Mouse (Mus musculus) neural tube, embryonic 14.5 days (tissue): ENCODE data around the gene Tsc22d2. TPM values are rescaled to one million over a fixed set of nuclear protein-coding genes. Genes with fewer than 3 reads are reported as not detected.

Experiments
- ATAC-seq: fragments of 200-750 bp; cut with Nextera tagmentation; 2 replicates; pipeline ENCODE4 v1.8.0; 2017; ENCODE audit warnings: low read depth, mild to moderate bottlenecking, moderate TSS enrichment, moderate library complexity
- H3K27ac ChIP-seq: fragments of 300-500 bp; sonication (generic); 2 replicates; pipeline ENCODE4 v1.5.1; 2014; ENCODE audit warnings: low read depth, mild to moderate bottlenecking, control low read depth, low read length, moderate library complexity, mixed read lengths
- H3K27me3 ChIP-seq: fragments of 300-500 bp; sonication (generic); 2 replicates; pipeline ENCODE4 v1.6.1; 2014; ENCODE audit warnings: low read length; ENCODE audit not compliant: control insufficient read depth, insufficient read depth
- H3K36me3 ChIP-seq: fragments of 300-500 bp; sonication (generic); 2 replicates; pipeline ENCODE4 v1.6.1; 2014; ENCODE audit warnings: low read length, mixed read lengths; ENCODE audit not compliant: control insufficient read depth, insufficient read depth
- H3K4me1 ChIP-seq: fragments of 300-500 bp; sonication (generic); 2 replicates; pipeline ENCODE4 v1.6.1; 2014; ENCODE audit warnings: low read length; ENCODE audit not compliant: control insufficient read depth, insufficient read depth
- H3K4me2 ChIP-seq: fragments of 300-500 bp; sonication (generic); 2 replicates; pipeline ENCODE4 v1.6.1; 2014; ENCODE audit warnings: mild to moderate bottlenecking, low read depth, low read length, control low read depth
- H3K4me3 ChIP-seq: fragments of 300-500 bp; sonication (generic); 2 replicates; pipeline ENCODE4 v1.5.1; 2014; ENCODE audit warnings: low read depth, low read length, control low read depth, mixed read lengths
- H3K9ac ChIP-seq: fragments of 300-500 bp; sonication (generic); replicated peaks from 2 replicates; pipeline ENCODE4 v1.6.1; 2014; ENCODE audit warnings: low read depth, mild to moderate bottlenecking, control low read depth, low read length, mixed read lengths
- H3K9me3 ChIP-seq: fragments of 300-500 bp; sonication (generic); 2 replicates; pipeline ENCODE4 v1.6.1; 2016; ENCODE audit warnings: low read length; ENCODE audit not compliant: control insufficient read depth
- WGBS: fragments of 180-500 bp; shearing (Covaris S2); extraction: QIAGEN DNeasy Blood & Tissue Kit; methylation state at CpG from one replicate; pipeline ENCODE4 v1.1.7; 2014; 5-methylcytosine and 5-hydroxymethylcytosine counted together
- polyA plus RNA-seq: library from polyadenylated mRNA; unstranded; fragments of >200 nt; fragmentation: Nextera tagmentation; extraction: Ambion mirVana; gene quantifications from 2 replicates; pipeline ENCODE4 v1.2.1, GENCODE M21; 2014

Tsc22d2 gene
- polyA plus RNA-seq, 1 experiment from 2014 or later: 13.3 TPM

- Histone ChIP-seq H3K4me2 (no peak overlapping the region), H3K4me1 (no peaks in the 10 kb centered on the region)
- 82% methylated on average over 1 of the region's 1 CpGs for WGBS
Measured at GRCm38 (mm10) chr3:58385060-58385459, 29.5 kb upstream of the Tsc22d2 start.

GRCm38 (mm10) chr3:58388731-58389130, 25.8 kb upstream of the Tsc22d2 start:
- Histone ChIP-seq H3K9me3 (no peaks in the 10 kb centered on the region), H3K4me2 (no peak overlapping the region), H3K9ac (no peak overlapping the region), H3K36me3 (no peaks in the 10 kb centered on the region), H3K27ac (no peak overlapping the region), H3K4me3 (no peak overlapping the region), H3K4me1 (no peaks in the 10 kb centered on the region), H3K27me3 (no peaks in the 10 kb centered on the region)
- 89% methylated on average over 4 of the region's 4 CpGs for WGBS
- no peak for ATAC-seq

More at GRCm38 (mm10) chr3:58385060-58385459, 29.5 kb upstream of the Tsc22d2 start:
- Histone ChIP-seq H3K9me3 (no peaks in the 10 kb centered on the region), H3K9ac (no peak overlapping the region), H3K27ac (no peak overlapping the region), H3K27me3 (no peaks in the 10 kb centered on the region), H3K4me3 (no peak overlapping the region), H3K36me3 (no peaks in the 10 kb centered on the region)
- ATAC-seq: no peak

- no peaks in the 10 kb centered on the region for H3K4me1 ChIP-seq
- H3K36me3 ChIP-seq: no peaks in the 10 kb centered on the region
- no peak overlapping the region for H3K27ac ChIP-seq
- ATAC-seq: no peak
- WGBS: 85% methylated on average over 5 of the region's 5 CpGs
- no peak overlapping the region for H3K4me2 ChIP-seq
- no peaks in the 10 kb centered on the region for H3K27me3 ChIP-seq
- H3K4me3 ChIP-seq: no peak overlapping the region
- H3K9ac ChIP-seq: no peak overlapping the region
- no peaks in the 10 kb centered on the region for H3K9me3 ChIP-seq
Measured at GRCm38 (mm10) chr3:58398541-58398940, 16.0 kb upstream of the Tsc22d2 start.

- no peak for ATAC-seq
- Histone ChIP-seq H3K4me3 (no peak overlapping the region), H3K9ac (no peak overlapping the region), H3K4me2 (no peak overlapping the region), H3K9me3 (no peaks in the 10 kb centered on the region), H3K27ac (no peak overlapping the region), H3K36me3 (no peaks in the 10 kb centered on the region), H3K27me3 (no peaks in the 10 kb centered on the region), H3K4me1 (no peaks in the 10 kb centered on the region)
- WGBS: 71% methylated on average over 3 of the region's 3 CpGs
Measured at GRCm38 (mm10) chr3:58399931-58400330, 14.6 kb upstream of the Tsc22d2 start.

GRCm38 (mm10) chr3:58411669-58412068, 2.8 kb upstream of the Tsc22d2 start:
- Histone ChIP-seq H3K9ac (no peak overlapping the region), H3K27ac (no peak overlapping the region), H3K36me3 (no peaks in the 10 kb centered on the region), H3K9me3 (no peaks in the 10 kb centered on the region), H3K4me1 (no peaks in the 10 kb centered on the region), H3K4me2 (no peak overlapping the region), H3K4me3 (no peak overlapping the region), H3K27me3 (no peaks in the 10 kb centered on the region)
- ATAC-seq: no peak

- no peaks in the 10 kb centered on the region for H3K36me3 ChIP-seq
- no peak overlapping the region for H3K27ac ChIP-seq
- peaks cover 7% of the 10 kb centered on the region; the same call in 1 of the 2 replicates for H3K4me1 ChIP-seq
- no peak for ATAC-seq
- H3K9ac ChIP-seq: peak overlapping the region; percentile 48; the same call in 1 of the 2 replicates
- no peaks in the 10 kb centered on the region for H3K9me3 ChIP-seq
- H3K4me2 ChIP-seq: peak overlapping the region; percentile 50
- H3K27me3 ChIP-seq: no peaks in the 10 kb centered on the region
- 48% methylated on average over 5 of the region's 5 CpGs for WGBS
- H3K4me3 ChIP-seq: peak overlapping the region; percentile 98
Measured at GRCm38 (mm10) chr3:58413671-58414070, 844 bp upstream of the Tsc22d2 start.

GRCm38 (mm10) chr3:58414986-58415883, 720 bp downstream of the Tsc22d2 start:
- peak overlapping the region; percentile 98 for H3K4me3 ChIP-seq
- no peaks in the 10 kb centered on the region for H3K9me3 ChIP-seq
- H3K36me3 ChIP-seq: no peaks in the 10 kb centered on the region
- WGBS: under 1% methylated on average over 90 of the region's 113 CpGs
- peak overlapping the region; percentile 92 for H3K27ac ChIP-seq
- ATAC-seq: peak; percentile 57
- peak overlapping the region; percentile 97 for H3K9ac ChIP-seq
- H3K4me2 ChIP-seq: peak overlapping the region; percentile 97
- no peaks in the 10 kb centered on the region for H3K27me3 ChIP-seq
- peaks cover 15% of the 10 kb centered on the region for H3K4me1 ChIP-seq

GRCm38 (mm10) chr3:58415884-58416725, 1.6 kb downstream of the Tsc22d2 start:
- peak overlapping the region; percentile 98 for H3K4me3 ChIP-seq
- ATAC-seq: peak; percentile 75
- H3K27ac ChIP-seq: peak overlapping the region; percentile 92
- H3K4me1 ChIP-seq: peaks cover 17% of the 10 kb centered on the region
- H3K9me3 ChIP-seq: no peaks in the 10 kb centered on the region
- H3K27me3 ChIP-seq: no peaks in the 10 kb centered on the region
- under 1% methylated on average over 64 of the region's 85 CpGs for WGBS
- peak overlapping the region; percentile 97 for H3K9ac ChIP-seq
- no peaks in the 10 kb centered on the region for H3K36me3 ChIP-seq
- peak overlapping the region; percentile 97 for H3K4me2 ChIP-seq
